Mouse (Mus musculus) testis, postnatal 14 days (tissue): ENCODE data around the gene Lgalsl.

Source experiments
- DNase-seq: peaks from one replicate; pipeline ENCODE4 v3.0.0; 2021; ENCODE audit warnings: low spot score

Gene Lgalsl

DNA sequence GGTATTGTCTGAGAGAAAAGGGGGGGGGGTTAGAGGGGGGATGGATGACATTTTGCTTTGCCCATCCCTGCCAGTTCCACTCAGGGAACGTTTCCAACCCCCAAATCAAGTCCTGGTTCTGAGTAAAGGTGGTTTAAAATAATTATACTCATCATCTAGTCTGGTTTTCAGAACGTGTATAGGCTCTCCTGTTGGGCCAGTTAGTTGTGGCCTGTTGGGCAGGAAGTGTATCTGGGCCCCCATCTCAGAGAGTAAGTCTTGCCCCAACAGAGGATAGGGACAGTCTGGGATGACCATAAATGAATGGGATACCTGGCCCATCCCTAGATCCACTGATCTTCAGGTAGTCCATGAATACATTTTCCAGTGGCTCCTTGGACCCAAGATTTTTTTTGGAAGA lies 48.2 kb downstream of the Lgalsl start:
- no peak for DNase-seq

DNA sequence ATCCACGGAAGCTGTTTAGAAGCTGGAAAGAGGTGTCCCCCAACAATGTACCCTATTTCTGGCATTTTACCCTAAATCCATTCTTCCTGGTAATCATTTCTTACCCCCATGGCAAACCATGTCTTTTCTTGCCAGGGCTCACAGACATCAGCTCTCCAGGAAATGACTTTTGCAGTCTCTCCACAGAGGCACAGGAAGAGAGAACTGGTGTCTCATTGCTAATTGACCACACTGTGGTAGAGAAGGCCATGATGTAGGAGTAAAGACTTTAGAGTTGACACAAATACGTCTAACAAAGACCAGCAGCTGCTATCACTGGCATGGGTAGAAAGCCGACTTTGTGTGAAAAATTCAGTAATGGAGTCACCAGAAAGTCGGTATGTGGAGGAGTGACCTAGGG lies 50.5 kb downstream of the Lgalsl start:
- no peak for DNase-seq

GRCm38 (mm10) chr11:20778861-20779563 lies 51.8 kb downstream of the Lgalsl start:
- no peak for DNase-seq

- DNase-seq, result no peak
These were observed 52.6 kb downstream of the Lgalsl start for GRCm38 (mm10) chr11:20778298-20778697.

DNA sequence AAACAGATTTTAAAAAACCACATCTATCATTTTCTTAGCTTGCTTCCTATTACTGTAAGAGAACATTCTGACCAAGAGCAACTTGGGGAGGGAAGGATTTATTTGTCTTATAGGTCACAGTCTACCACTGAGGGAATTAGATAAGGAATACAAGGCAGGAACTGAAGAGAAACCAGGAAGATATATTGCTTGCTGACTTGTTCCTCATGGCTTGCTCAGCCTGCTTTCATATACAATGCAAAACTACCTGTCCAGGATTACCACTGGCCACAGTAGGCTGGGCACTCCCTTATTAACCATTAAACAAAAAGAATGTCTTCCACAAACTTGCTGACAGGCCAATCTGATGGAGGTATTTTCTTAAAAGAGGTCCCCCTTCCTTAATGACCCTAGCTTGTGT lies 54.2 kb downstream of the Lgalsl start:
- no peak for DNase-seq
